Mouse (Mus musculus): ENCODE measurements around the gene Slc1a5.

GRCm38 (mm10) chr7:16810920-16811648 is 29.9 kb downstream of the Slc1a5 start:
- TF ChIP-seq POLR2A (IDR thresholded peaks at IDR 0.05; ENCODE audit: insufficient read length, low read depth) (no peak), POLR2AphosphoS2 (IDR thresholded peaks at IDR 0.05; ENCODE audit: insufficient read length, low read depth) (no peak)

All from myocyte (in vitro differentiated cells).